Mouse (Mus musculus) adrenal gland, adult 8-10 months (tissue): ENCODE measurements at regions not wholly inside any gene's neighbourhood (a gene's known extent, or its start where the extent isn't known, plus 50 kb on each side); places are given as distances from the start of the nearest gene placed in this dataset.

Experiments
- DNase-seq: peaks from one replicate; pipeline ENCODE4 v3.0.0; 2022

DNA sequence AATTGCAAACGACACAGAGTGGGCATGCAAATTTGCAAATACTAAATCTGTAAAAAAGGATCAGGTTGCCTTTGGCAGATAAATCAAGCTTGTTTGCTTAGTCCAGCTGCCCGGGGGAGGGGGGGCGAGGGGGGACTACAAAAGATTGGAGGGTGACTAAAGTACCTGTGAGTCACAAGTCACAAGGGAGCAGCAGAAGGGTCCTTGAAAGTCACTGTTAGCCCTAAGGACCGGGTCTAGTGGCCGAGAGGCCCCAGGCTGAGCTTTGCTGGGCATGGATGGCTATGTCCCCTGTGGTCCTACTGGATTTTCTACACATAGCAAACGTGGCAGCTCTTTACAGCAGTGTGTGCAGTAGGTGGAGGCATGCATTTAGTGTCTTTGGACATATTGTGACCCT, 118.4 kb upstream of the Pitx1 start:
- DNase-seq = peak; percentile 42

DNA sequence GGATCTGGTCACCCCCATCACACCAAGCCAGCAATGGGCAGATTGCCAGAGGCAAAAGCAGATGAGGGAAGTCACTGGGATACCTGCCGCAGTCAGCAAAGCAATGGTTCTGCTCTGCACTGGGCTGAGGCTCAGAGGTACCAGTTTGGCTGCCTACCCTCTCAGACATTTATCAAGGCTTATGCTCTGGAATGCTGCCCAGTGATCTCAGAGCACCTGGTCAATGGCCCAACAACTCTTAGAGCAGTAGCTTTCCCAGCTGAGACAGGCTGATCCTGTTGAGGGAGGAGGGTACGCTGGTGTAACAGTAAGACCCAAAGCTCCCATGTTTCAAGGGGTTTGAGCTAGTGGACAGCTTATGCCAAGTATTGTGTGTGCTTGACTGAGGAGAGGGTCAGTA, 117.4 kb upstream of the Pitx1 start:
- DNase-seq = no peak

DNA sequence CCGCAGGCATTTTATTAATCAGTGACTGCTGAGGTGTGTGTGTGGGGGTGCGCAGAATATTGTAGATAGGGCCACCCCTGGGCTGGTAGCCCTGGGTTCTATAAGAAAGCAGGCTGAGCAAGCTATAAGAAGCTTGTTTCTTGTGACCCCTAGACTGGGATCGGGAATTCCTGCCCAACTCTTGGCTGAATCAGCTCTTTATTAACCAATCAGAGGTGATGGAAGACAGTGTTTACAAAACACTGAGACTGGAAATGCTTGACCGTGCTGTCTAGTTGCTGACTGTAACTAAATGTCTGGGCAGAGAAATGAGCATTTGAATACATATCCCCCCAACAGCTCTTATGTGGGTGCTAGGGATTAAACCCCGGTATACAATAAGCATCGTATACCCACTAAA, 114.8 kb upstream of the Pitx1 start:
- no peak for DNase-seq

- DNase-seq = no peak
These were observed 112.6 kb upstream of the Pitx1 start for GRCm38 (mm10) chr13:55948591-55948990.

DNA sequence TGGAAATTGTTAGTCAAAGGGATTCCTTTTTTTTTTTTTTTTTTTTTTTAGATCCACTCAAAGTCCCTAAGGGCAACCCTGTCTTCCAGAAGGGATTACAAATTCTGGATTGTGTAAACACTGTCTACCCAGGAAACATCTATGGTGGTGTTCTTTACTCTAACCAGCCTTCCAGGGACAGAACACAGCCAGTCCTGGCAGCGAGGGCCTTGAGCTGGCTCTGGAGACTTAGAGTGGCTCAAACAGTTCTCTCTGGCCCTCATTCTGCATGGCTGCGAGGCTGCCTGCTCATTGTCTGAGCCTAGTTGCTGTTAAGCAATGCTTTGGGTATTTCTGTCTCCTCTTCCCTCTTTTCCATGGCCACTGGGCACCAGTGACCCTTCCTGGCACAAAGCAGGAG, 112.2 kb upstream of the Pitx1 start:
- no peak for DNase-seq

DNA sequence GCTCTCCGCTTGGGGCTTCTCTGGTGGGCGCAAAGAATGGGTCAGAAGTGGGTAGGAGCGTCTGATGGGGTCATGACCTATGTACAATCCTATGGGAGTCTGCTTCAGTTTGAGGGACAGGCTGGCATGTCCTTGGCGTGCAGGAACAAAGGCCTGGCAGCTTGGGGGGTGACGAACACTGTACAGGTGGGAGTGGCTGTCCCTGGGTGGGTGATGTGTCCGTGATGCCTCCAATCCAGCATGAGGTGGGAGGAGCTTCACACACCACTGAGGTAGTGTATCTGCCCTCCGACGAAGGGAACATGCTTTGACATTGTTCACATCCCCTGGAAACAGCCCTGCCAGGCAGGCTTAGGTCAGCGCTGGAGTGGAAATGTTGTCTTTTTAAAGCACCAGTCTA, 101.4 kb upstream of the Pitx1 start:
- DNase-seq = no peak

DNA sequence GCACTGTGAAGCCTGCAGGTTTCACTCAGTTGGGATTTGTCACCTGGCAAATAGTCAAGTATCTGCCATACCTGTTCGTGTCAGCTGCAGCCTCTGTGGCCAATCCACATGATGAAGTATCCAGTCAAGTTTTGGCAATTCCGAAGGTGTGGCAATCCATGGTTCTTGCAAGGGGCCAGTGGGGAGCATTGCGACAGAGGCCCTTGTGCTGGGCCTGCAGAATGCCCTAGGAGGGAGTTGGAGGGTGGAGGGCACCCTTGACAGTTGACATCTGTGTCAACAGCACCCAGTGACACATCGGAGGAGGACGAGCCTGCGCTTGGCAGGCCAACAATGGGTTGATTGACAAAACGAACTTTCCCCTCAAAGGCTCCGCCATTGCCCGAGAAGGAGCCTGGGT, 101.0 kb upstream of the Pitx1 start:
- no peak for DNase-seq

DNA sequence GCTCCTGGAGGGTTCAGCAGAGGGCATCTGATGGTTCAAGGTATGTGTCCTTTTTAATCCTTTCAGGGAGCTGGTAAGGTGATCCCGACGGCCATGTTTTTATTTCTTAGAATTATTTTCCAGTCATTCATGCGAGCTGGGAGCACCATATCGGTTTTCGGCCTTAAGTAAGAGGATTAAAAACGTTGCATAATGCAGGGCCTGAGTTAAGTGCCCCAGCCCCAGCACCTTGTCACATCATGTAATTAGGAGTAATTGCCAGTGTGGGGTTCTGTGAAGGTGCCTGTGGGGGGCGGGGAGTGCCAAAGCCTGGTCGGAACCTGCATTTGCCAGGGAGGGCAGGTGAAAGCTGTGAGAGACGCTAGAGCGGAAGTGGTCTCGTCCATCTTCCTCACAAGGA, 94.6 kb upstream of the Pitx1 start:
- no peak for DNase-seq

GRCm38 (mm10) chr13:55929814-55930213, 93.8 kb upstream of the Pitx1 start:
- no peak for DNase-seq

DNA sequence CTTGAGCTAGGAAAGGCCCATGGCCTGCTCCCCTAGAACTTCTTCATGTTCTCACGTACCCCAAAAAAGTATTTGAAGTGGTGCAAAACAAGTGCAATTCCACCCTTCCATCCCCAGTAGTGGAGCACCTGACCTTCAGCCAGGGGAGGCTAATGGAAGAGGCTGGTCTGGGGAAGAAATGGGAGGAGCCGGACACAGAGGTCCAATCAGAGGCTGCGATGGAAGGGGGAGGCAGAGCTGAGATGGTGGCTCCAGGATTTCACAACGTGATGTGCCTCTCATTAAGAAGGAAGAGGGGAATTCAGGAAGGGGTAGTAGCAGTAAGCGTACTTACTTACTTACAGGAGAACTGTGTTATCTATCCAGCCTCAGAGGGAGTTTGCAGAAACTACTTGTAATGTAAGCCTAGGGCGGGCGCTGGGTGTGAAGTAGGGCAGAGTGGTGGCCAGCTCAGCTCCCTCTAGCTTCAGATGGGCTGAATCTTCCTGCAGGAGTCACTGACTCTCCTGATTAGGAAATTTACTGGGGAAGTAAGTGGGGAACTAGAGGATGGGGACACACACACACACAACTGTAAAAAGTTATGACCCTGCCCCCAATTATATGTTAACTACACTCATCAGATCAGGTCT, 87.6 kb upstream of the Pitx1 start:
- DNase-seq = no peak

DNA sequence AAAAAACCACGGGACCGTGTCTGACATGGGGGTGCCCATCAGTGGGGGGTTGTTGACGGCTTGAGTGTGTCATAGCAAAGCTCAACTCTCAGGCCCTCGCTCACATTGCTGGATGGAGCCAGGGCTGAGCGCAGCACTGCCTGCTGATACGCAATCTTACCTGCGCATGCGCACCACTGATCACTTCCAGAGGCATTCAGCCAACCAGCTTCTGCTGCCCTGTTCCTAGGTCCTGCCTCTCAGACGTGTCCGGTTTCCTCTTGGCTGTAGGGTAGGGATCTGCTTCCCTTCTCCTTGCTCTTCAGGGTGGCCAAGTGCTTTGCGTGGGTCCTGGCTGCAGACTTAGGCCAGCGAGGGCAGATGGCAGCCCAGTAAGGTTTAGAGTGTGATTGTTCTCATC, 81.3 kb upstream of the Pitx1 start:
- DNase-seq = no peak

- no peak for DNase-seq
These were observed 76.3 kb upstream of the Pitx1 start for GRCm38 (mm10) chr13:55912271-55912711.

GRCm38 (mm10) chr13:55909941-55910340, 73.9 kb upstream of the Pitx1 start:
- no peak for DNase-seq

GRCm38 (mm10) chr13:55904884-55905283, 68.9 kb upstream of the Pitx1 start:
- DNase-seq = no peak

- no peak for DNase-seq
These were observed 66.3 kb upstream of the Pitx1 start for GRCm38 (mm10) chr13:55902255-55902654.

DNA sequence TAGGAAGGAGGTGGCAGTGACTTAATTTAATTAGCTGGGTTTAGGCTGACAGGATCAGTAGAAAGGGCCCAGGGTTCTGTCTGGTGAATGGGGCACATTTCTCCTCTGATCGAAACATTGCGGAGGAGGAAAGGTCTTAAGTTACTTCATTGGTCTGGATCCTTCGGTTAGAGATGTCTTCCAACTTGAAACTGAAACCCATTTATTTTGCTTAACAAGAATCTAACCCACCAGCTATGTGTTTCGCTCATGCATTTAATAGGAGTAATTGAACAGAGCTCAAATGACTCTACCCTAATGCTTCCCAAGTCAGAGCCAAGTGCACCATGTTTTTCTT, 64.2 kb upstream of the Pitx1 start:
- no peak for DNase-seq

GRCm38 (mm10) chr13:55899501-55900189, 63.7 kb upstream of the Pitx1 start:
- DNase-seq = no peak

GRCm38 (mm10) chr13:55898999-55899398, 63.0 kb upstream of the Pitx1 start:
- no peak for DNase-seq

GRCm38 (mm10) chr13:55898257-55898950, 62.4 kb upstream of the Pitx1 start:
- DNase-seq = no peak

DNA sequence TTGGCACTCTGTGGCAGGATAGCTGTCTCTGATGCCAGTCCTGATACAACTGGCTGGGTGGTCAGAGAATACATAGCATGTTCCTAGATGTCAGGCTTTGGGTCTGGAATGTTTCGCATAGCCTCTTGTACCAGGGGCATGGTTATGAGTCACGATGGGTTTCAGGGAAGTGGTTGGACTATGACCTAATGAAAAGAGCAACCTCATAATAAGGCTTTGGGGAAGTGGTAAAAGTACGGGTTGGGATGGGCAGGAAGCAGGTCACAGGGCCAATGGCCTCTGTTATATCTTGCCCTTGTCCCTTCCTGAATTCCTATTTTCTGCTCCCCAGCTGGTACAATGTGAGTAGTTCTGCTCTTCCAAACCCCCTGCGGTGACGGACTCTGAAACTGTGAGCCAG, 59.5 kb upstream of the Pitx1 start:
- no peak for DNase-seq

GRCm38 (mm10) chr13:55893154-55894018, 57.4 kb upstream of the Pitx1 start:
- DNase-seq = no peak

GRCm38 (mm10) chr13:55892250-55892649, 56.3 kb upstream of the Pitx1 start:
- no peak for DNase-seq

DNA sequence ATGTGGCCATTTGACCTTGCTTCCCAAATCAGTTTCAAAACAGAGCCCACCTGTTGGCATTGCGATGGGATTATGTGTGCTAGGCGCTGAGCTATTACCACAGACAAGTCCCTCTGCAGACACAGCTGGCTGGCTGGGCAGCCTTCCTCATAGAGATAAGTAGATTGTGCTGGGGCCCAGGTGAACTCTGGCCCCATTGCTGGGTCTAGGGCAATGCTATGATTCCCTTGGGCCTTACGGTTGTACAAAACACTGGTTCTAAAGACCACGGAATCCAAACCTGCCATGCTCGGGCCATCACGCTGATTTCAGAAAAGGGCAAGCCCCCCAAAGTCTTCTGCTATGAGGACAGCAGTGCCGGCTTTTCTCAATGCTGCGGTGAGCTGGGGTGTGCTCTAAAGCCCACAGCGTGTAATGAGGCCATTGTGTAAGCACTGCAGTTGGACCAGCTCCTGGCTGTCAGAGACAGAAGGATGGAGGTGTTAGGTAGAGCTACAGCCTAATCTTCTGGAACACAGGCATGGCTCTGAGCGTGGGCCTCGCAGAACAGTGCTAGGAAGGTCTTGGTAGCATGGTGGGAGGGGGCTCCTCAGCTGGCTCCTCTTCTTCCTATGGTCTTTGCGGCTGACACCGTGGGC, 51.2 kb upstream of the Pitx1 start:
- no peak for DNase-seq
